Mouse (Mus musculus) frontal cortex, postnatal 36 days (tissue): ENCODE results near the gene Phf11b.
"Not testable (repeated sequence)": the region's sequence is repeated elsewhere in the genome, so short reads cannot be mapped to it uniquely, and the experiment has no call there.

Experiments
- DNase-seq, 2 experiments: peaks; one replicate each; pipeline ENCODE4 v3.0.0; 2022; ENCODE audit warnings: low spot score in 2 of 2

Gene Phf11b

DNA sequence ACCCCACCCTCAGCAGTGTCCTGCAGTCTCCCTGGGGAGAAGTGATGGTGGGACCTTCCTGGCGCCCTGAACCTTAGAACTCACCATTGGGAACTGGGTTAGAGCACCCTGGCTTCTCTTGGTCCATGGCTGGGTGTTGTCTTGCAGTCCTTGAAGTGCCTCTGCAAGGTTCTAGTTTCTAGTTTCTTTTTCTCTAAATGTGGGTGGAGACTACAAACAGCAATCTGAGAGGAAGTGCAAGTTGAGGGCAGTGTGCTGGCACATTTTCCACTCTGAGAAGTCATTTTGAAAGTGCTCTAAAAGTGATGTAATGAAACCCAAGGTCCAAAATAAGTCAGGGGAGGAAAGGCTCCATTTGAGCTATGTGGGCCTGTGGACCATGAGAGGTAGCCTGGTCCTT, at the start of gene Phf11b:
Phf11b (minus strand) TSS at position 163 of the 400 bp plus-strand sequence.
- DNase-seq, result not testable (repeated sequence)

DNA sequence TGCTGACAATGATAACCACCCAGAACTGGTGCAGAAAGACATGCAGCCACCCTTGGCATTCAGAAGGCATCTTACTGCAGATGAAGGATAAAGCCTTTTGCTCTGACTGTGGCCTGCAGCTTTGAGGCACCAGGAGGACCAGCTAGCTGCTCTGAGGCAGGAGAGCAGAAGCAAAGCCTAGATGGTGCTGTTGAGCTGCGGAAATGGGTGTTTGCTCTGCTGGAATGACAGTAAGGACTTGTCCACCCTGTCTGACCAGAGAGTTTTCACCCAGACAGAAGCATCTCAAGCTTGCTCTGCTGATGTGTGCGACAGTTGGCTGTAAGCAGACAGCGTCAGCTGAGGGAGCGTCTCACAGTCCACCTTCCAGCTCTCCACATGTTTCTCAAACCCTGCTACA, 49.0 kb upstream of the Phf11b start:
- peak; percentile 46 to 67 for DNase-seq

DNA sequence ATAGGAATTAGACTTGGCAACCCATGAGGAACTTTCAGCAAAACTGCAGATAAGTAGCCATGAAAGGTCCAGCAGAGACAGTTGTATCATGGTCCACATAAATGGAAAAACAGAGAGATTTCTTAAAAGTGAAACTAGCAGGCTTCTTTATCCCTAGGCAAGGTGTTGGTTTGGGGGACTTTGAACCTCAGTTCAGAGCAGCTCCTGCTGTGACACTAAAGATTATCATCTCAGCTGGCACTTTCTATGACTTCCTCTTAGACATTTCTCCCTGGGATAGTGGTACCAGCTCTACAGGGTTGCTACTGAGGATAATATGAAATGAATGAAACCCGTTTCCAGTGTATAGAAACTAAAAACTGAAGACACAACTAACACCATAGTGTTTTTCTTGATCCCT, 48.4 kb upstream of the Phf11b start:
- DNase-seq, result no peak

DNA sequence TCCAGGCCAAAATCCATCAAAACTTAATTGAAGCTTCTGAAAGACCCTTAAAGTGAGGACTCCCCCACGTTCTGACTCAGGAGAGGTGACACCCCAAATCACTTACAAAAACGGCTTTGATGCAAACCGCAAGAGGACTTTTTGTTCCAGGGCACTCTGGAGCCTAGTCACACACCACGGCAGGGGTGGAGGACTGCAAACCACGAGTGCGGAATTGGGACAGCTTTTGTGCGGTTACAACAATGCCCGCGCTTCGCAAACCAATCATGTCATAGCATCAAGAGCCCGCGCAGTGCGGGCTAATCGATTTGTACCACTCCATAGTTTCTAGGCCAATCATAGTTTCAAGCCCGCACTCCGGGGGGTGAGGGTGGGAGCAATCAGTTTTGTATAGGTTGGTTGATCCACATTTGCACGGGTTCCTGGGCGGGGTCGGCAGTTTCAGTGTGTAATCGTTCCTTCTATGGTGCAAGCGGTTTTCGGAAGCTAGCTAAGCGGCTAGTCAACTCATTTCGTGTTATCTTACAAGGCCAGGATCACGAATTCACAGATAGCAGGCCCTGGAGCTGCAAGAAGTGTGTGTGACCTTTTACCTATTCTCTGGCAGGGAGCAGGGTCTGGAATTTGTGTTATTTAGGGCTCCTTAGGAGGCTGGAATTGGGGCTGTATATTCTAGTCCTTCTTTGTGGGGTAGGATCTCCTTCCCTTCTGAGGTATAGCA, 29.4 kb upstream of the Phf11b start:
- DNase-seq, result no peak

DNA sequence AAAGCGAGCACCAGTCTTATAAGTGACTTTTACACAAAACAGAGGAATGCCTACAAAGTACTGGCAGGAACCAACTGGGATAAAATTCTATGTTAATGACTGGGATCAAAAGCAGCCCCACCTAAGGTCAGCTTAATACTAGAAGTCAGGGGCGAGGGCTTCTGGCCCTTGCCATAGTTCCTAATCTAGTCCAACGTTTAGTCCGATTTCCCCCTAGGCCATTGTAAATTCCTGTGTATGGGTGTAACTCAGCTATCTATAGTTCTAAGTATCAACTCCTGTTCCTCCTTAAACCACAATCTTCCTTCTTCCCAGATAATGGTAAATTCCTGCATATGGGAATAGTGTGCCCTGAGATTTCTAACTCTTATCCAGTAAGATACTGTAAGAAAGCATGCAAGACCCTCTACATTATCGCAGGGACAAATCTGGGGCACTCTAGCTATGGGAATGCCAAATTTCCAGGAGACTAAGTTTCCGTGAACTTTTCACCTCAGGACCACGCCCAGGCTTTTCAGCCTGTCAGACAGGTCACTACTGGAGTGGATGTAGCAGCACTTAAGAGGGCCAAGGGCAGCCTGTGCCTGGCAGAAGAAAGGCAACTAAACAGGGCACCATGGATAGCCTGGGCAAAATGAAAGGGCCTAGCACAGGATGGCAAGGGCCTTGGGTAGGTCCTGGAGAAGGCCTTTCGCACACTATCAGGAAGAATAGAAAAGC, 25.4 kb upstream of the Phf11b start:
- DNase-seq, result no peak

DNA sequence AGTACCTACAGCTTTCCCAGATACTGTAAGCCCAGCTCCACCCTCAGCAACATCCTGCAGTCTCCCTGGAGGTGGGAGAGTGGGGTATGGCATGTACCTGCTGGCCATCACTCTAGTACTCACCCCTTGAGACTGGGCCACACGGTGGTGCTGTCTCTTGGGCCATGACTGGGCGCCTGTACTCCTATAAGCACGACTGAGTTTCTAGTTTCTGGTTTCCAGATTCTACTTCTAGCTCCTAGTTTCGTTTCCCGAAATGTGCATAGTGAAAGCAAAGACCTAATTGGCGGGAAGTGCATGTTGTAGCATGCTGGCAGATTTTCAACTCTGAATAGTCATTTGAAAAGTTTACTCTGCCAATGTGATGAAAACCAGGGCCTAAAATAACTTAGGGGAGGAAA, 24.1 kb upstream of the Phf11b start, which contains the start of gene Phf11d:
Phf11d (minus strand) TSS at position 227 of the 401 bp plus-strand sequence.
- peak; percentile 3 to 4 for DNase-seq

DNA sequence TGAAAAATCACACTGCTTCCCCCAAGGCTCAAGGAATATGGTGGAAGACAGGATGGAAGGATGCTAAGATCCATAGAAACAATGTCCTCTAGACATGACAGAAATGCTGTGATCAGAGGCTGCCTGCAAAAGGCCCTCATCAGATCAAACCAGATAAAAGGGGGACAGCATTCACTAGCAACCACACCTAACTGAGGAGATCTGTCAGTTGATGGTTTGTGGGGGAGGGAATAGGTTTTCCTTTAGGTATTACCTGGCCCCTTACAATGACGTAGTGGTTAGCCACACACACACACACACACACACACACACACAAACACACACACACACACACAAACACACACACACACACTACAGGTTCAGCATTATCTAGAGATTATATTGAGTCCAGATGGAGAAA, 1.6 kb downstream of the Phf11b start:
- DNase-seq, result no peak

DNA sequence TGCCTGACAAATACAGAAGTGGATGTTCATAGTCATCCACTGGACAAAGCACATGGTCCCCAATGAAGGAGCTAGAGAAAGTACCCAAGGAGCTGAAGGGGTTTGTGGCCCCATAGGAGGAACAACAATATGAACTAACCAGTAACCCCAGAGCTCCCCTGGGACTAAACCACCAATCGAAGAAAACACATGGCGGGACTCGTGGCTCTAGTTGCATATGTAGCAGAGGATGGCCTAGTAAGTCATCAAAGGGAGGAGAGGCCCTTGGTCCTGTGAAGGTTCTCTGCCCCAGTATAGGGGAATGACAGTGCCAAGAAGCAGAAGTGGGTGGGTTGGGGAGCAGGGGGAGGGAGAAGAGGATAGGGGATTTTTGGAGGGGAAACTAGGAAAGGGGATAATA, 5.1 kb downstream of the Phf11b start:
- not testable (repeated sequence) for DNase-seq

DNA sequence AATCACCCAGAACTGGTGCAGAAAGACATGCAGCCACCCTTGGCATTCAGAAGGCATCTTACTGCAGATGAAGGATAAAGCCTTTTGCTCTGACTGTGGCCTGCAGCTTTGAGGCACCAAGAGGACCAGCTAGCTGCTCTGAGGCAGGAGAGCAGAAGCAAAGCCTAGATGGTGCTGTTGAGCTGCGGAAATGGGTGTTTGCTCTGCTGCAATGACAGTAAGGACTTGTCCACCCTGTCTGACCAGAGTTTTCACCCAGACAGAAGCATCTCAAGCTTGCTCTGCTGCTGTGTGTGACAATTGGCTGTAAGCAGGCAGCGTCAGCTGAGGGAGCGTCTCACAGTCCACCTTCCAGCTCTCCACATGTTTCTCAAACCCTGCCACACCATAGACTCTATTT, 10.7 kb downstream of the Phf11b start:
- peak; percentile 25 to 59 for DNase-seq

DNA sequence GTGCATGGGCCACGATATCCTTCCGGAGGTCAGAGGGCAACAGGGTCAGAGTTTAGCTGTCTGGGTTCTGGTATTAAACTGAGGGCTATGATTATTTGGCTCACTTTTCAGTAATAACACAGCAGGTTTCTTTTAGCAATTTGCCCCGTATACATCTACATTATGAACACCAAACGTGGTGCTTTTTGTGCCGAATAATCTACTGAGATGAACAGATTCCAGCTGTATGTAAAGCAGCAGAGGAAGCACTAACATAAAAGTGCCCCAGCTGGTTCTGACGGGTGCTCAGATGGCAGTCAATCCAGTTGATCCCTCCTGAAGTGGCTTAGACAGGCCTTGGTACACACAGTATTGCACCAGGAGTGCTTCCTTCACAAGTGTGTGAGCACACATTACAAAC, 21.2 kb downstream of the Phf11b start:
- not testable (repeated sequence) for DNase-seq

DNA sequence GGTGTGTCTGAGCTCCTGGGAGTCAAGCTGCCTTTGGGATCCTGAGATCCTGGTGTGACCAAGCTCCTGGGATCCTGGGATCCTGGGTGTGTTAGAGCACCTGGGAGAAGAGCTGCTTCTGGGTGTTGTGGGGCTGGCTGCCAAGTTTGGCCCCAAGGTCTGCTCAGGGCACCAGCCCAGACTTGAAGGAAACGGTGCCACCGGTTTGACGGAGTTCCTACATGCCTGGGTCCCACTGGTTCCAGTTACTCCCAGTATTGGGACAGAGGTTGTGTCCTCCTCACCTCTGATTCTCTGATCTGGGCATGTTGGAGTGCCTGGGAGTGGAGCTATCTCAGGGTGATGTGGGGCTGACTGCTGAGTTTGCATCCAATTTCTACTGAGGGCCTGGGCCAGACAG, 22.1 kb downstream of the Phf11b start:
- not testable (repeated sequence) for DNase-seq

DNA sequence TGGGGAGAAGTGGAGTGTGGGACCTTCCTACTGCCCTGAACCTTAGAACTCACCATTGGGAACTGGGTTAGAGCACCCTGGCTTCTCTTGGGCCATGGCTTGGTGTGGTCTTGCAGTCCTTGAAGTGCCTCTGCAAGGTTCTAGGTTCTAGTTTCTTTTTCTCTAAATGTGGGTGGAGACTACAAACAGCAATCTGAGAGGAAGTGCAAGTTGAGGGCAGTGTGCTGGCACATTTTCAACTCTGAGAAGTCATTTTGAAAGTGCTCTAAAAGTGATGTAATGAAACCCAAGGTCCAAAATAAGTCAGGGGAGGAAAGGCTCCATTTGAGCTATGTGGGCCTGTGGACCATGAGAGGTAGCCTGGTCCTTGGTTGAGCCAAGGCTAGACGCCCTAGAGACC, 43.8 kb downstream of the Phf11b start, which contains the start of gene Phf11a:
Phf11a (minus strand) TSS at position 132 of the 400 bp plus-strand sequence.
- DNase-seq, result not testable (repeated sequence)

DNA sequence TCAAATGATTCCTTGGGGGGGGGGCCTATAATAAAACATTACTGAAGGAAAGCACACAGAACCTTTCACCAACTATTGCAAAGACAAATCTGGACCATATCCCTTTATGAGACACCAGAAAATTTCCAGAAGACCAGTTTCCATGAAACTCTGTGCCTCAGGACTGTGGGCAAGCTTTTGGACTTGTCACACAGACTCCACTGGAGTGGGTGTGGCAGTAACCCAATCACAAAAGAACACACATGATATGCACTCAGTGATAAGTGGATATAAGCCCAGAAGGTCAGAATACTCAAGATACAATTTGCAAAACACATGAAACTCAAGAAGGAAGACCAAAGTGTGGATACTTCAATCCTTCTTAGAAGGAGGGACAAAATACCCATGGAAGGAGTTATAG, 49.4 kb downstream of the Phf11b start:
- not testable (repeated sequence) for DNase-seq

DNA sequence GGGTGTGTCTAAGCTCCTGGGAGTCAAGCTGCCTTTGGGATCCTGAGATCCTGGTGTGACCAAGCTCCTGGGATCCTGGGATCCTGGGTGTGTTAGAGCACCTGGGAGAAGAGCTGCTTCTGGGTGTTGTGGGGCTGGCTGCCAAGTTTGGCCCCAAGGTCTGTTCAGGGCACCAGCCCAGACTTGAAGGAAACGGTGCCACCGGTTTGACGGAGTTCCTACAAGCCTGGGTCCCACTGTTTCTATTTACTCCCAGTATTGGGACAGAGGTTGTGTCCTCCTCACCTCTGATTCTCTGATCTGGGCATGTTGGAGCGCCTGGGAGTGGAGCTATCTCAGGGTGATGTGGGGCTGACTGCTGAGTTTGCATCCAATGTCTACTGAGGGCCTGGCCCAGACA, 66.2 kb downstream of the Phf11b start:
- DNase-seq, result not testable (repeated sequence)
